Mouse (Mus musculus) layer of hippocampus, adult 11-12 months (tissue): Measurements from ENCODE around the gene Kcnb1.
A peak's percentile ranks its signal among the peaks of the same experiment; 100 is the strongest.

Experiments used
- DNase-seq: peaks from one replicate; pipeline ENCODE4 v3.0.0; 2022; ENCODE audit warnings: low spot score

Kcnb1 gene

GRCm38 (mm10) chr2:167078931-167079495, 110.9 kb downstream of the Kcnb1 start:
- peak; percentile 31 for DNase-seq

- DNase-seq = no peak
Measured at GRCm38 (mm10) chr2:167078486-167078885, 111.5 kb downstream of the Kcnb1 start.

GRCm38 (mm10) chr2:167077199-167077962, 112.6 kb downstream of the Kcnb1 start:
- DNase-seq = no peak

- no peak for DNase-seq
Measured at GRCm38 (mm10) chr2:167076759-167077158, 113.2 kb downstream of the Kcnb1 start.

- no peak for DNase-seq
Measured at GRCm38 (mm10) chr2:167076352-167076751, 113.6 kb downstream of the Kcnb1 start.

GRCm38 (mm10) chr2:167074587-167074986, 115.4 kb downstream of the Kcnb1 start:
- DNase-seq = no peak

GRCm38 (mm10) chr2:167071641-167072601, 118.0 kb downstream of the Kcnb1 start:
- peak; percentile 98 for DNase-seq

- DNase-seq = peak; percentile 21
Measured at GRCm38 (mm10) chr2:167071266-167071640, 118.7 kb downstream of the Kcnb1 start.

GRCm38 (mm10) chr2:167070341-167070740, 119.6 kb downstream of the Kcnb1 start:
- DNase-seq = no peak

- no peak for DNase-seq
Measured at GRCm38 (mm10) chr2:167067575-167067974, 122.4 kb downstream of the Kcnb1 start.

GRCm38 (mm10) chr2:167066528-167067516, 123.1 kb downstream of the Kcnb1 start:
- DNase-seq = no peak

- DNase-seq = no peak
Measured at GRCm38 (mm10) chr2:167066031-167066430, 123.9 kb downstream of the Kcnb1 start.

- DNase-seq = no peak
Measured at GRCm38 (mm10) chr2:167064601-167065295, 125.2 kb downstream of the Kcnb1 start.

- no peak for DNase-seq
Measured at GRCm38 (mm10) chr2:167063906-167064496, 126.0 kb downstream of the Kcnb1 start.

GRCm38 (mm10) chr2:167062965-167063880, 126.7 kb downstream of the Kcnb1 start, which contains the start of gene Znfx1:
Gene Znfx1, minus strand, starts transcription at chr2:167063015.
- DNase-seq = peak; percentile 97

GRCm38 (mm10) chr2:167062497-167062911, 127.5 kb downstream of the Kcnb1 start:
- DNase-seq = peak; percentile 90

GRCm38 (mm10) chr2:167061381-167062034, 128.4 kb downstream of the Kcnb1 start:
- no peak for DNase-seq

GRCm38 (mm10) chr2:167060761-167061160, 129.2 kb downstream of the Kcnb1 start:
- no peak for DNase-seq

GRCm38 (mm10) chr2:167060360-167060759, 129.6 kb downstream of the Kcnb1 start:
- no peak for DNase-seq
